ENCODE assay signal across 8 mouse cellular contexts in the genomic region with DNA sequence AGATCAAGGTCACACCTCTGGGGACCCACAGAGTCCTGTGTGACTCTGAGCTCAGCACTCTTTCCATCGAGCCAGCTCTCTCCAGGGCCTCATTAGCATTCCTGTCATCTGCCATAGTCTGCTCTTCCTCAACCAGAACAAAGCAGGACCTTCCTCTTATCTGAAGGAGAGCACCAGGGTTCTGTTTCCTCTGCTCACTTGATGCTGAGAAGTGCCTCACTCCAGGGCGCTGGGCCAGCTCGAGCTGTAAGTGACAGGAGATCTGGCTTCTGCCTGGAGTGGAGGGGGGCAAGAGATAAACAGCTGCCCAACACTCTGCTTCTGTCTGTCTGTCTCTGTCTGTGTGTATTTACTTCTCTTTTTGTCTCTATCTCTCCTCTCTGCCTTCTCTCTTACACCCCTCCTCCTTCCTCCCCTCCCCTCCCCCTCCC. TPM values are rescaled to one million over a fixed set of nuclear protein-coding genes. Genes with fewer than 3 reads are reported as not detected.
DNase-seq lines count a peak whose midpoint lies in the region; ATAC-seq lines count a peak whose summit lies in the region.

No protein-coding gene starts in this region.

- 2% methylated on average over 3 of the region's 3 CpGs for WGBS in lung, embryonic 16.5 days
- WGBS in hindbrain, embryonic 12.5 days, result 5% methylated on average over 3 of the region's 3 CpGs
- WGBS in kidney, embryonic 16.5 days, result 10% methylated on average over 3 of the region's 3 CpGs

- no peak overlapping the region for H3K4me2 ChIP-seq in lung, embryonic 16.5 days (ENCODE audit: low read depth, low read length)
- no peak overlapping the region for H3K4me2 ChIP-seq in hindbrain, embryonic 12.5 days (replicated peaks)
- H3K4me2 ChIP-seq in kidney, embryonic 16.5 days (replicated peaks; ENCODE audit: low read depth, low read length), result no peak overlapping the region

- H3K4me3 ChIP-seq in lung, embryonic 16.5 days (ENCODE audit: low read length), result no peak overlapping the region
- no peak overlapping the region for H3K4me3 ChIP-seq in hindbrain, embryonic 12.5 days
- no peak overlapping the region for H3K4me3 ChIP-seq in kidney, embryonic 16.5 days (ENCODE audit: low read length)

- H3K9ac ChIP-seq in lung, embryonic 16.5 days (ENCODE audit: low read length), result no peak overlapping the region
- no peak overlapping the region for H3K9ac ChIP-seq in hindbrain, embryonic 12.5 days
- H3K9ac ChIP-seq in kidney, embryonic 16.5 days (replicated peaks; ENCODE audit: low read length), result no peak overlapping the region

- no peak overlapping the region for H3K27ac ChIP-seq in lung, embryonic 16.5 days (ENCODE audit: low read length)
- H3K27ac ChIP-seq in hindbrain, embryonic 12.5 days, result peak overlapping the region; percentile 53
- no peak overlapping the region for H3K27ac ChIP-seq in kidney, embryonic 16.5 days (ENCODE audit: low read length)

- DNase-seq in lung, adult 18-20 months, result no peak
- DNase-seq in embryo, embryonic 11 days, result peak; percentile 32
- DNase-seq in naive thymus-derived CD4-positive, alpha-beta T cell, adult 2 months (ENCODE audit: low read depth), result peak; percentile 47
- DNase-seq in right cerebral cortex, adult 18-20 months, result no peak
- no peak for DNase-seq in left cerebral cortex, postnatal 25 days (ENCODE audit: low spot score in 2 of 2)

- no peaks in the 10 kb centered on the region for H3K4me1 ChIP-seq in lung, embryonic 16.5 days (replicated peaks; ENCODE audit: control insufficient read depth, insufficient read depth, low read length)
- H3K4me1 ChIP-seq in hindbrain, embryonic 12.5 days, result peaks cover 12% of the 10 kb centered on the region
- no peaks in the 10 kb centered on the region for H3K4me1 ChIP-seq in kidney, embryonic 16.5 days (ENCODE audit: insufficient read depth, low read length)

- intact Hi-C loops in left cerebral cortex, postnatal 25 days (cut with DNase I), result no loop called here

- ATAC-seq in lung, embryonic 16.5 days (ENCODE audit: low read depth), result peak; percentile 20; the same call in 1 of the 2 replicates
- ATAC-seq in hindbrain, embryonic 12.5 days (ENCODE audit: low FRiP score), result peak; percentile 22; the same call in 1 of the 2 replicates
- no peak for ATAC-seq in kidney, embryonic 16.5 days (ENCODE audit: low FRiP score, low TSS enrichment)

- no peaks in the 10 kb centered on the region for H3K9me3 ChIP-seq in lung, embryonic 16.5 days (ENCODE audit: control insufficient read depth, low read length)
- H3K9me3 ChIP-seq in hindbrain, embryonic 12.5 days (replicated peaks), result no peaks in the 10 kb centered on the region
- H3K9me3 ChIP-seq in kidney, embryonic 16.5 days (ENCODE audit: low read length), result 0 out of 2 replicates have a peak, but pooled peaks cover 3% of the 10 kb centered on the region

- no peaks in the 10 kb centered on the region for H3K27me3 ChIP-seq in lung, embryonic 16.5 days (ENCODE audit: control insufficient read depth, insufficient read depth, low read depth, low read length)
- no peaks in the 10 kb centered on the region for H3K27me3 ChIP-seq in hindbrain, embryonic 12.5 days
- H3K27me3 ChIP-seq in kidney, embryonic 16.5 days (ENCODE audit: insufficient read depth, low read length), result no peaks in the 10 kb centered on the region

- no peaks in the 10 kb centered on the region for H3K36me3 ChIP-seq in lung, embryonic 16.5 days (ENCODE audit: control insufficient read depth, insufficient read depth, low read length)
- no peaks in the 10 kb centered on the region for H3K36me3 ChIP-seq in hindbrain, embryonic 12.5 days
- H3K36me3 ChIP-seq in kidney, embryonic 16.5 days (ENCODE audit: insufficient read depth, low read length), result no peaks in the 10 kb centered on the region

RNA-seq across cellular contexts. Expression of a gene that starts 55.3 kb away (rescaled TPM):
- polyA plus RNA-seq in lung, embryonic 16.5 days (2015; fragmentation: Nextera tagmentation; extraction: Ambion mirVana), result 18.7 and 18.8 TPM in 2 replicates
- 47.1 and 48.6 TPM in 2 replicates for polyA plus RNA-seq in hindbrain, embryonic 12.5 days (2016; fragmentation: Nextera tagmentation; extraction: Ambion mirVana)
- 18.5 and 21.1 TPM in 2 replicates for polyA plus RNA-seq in kidney, embryonic 16.5 days (2015; fragmentation: Nextera tagmentation; extraction: Ambion mirVana)
- 100 to 1,000 TPM; 112 to 119 TPM for total RNA-seq in left cerebral cortex, postnatal 25 days (2021)

Comparison
In these comparisons a context has a peak if more than half of its experiments do, and no peak if none do; other contexts are left out.
1. DNase-seq: peak in embryo, embryonic 11 days (single experiment) and naive thymus-derived CD4-positive, alpha-beta T cell, adult 2 months (single experiment); none in lung, adult 18-20 months (0 of 2), right cerebral cortex, adult 18-20 months (single experiment) and left cerebral cortex, postnatal 25 days (0 of 2).